Mouse (Mus musculus) hematopoietic stem cell, adult 5-6 weeks (primary cell): ENCODE measurements around the gene Med6. TPM values are rescaled to one million over a fixed set of nuclear protein-coding genes. Genes with fewer than 3 reads are reported as not detected.

Experiments used
- ATAC-seq, 2 experiments: fragments of 125-278 bp in 1 of 2; replicated peaks in 1 of 2; 2 replicates each; pipeline ENCODE4 v1.8.0; 2016 to 2017; ENCODE audit warnings: inconsistent platforms in 2 of 2, mild to moderate bottlenecking in 2 of 2, moderate number of reproducible peaks in 2 of 2, low read depth in 1 of 2, moderate TSS enrichment in 1 of 2; ENCODE audit not compliant: low FRiP score in 2 of 2, poor library complexity in 2 of 2, severe bottlenecking in 2 of 2, insufficient read depth in 1 of 2, low TSS enrichment in 1 of 2
- total RNA-seq: library from RNA; stranded (forward); fragments of 172-1452, 232-1000 nt; gene quantifications from 2 replicates; pipeline ENCODE4 v1.2.3, GENCODE M21; 2017

Gene Med6
- 67.0 and 74.7 TPM in 2 replicates for total RNA-seq

- peak; percentile 97 to 100 for ATAC-seq
These were observed at the start of gene Med6 for GRCm38 (mm10) chr12:81594902-81595671. Gene Med6 (minus strand): TSS chr12:81595008.

- ATAC-seq = no peak
These were observed 47.7 kb upstream of the Med6 start for GRCm38 (mm10) chr12:81642361-81643082.

GRCm38 (mm10) chr12:81640656-81641055 is 45.8 kb upstream of the Med6 start:
- ATAC-seq = no peak

GRCm38 (mm10) chr12:81633246-81633645 is 38.4 kb upstream of the Med6 start:
- no peak for ATAC-seq

- no peak for ATAC-seq
These were observed 37.0 kb upstream of the Med6 start for GRCm38 (mm10) chr12:81631661-81632401.

- ATAC-seq = no peak
These were observed 36.3 kb upstream of the Med6 start, which contains the start of gene Ttc9 for GRCm38 (mm10) chr12:81630915-81631660. Gene Ttc9 (plus strand): TSS chr12:81631249.

- no peak for ATAC-seq
These were observed 35.7 kb upstream of the Med6 start for GRCm38 (mm10) chr12:81630520-81630914.

GRCm38 (mm10) chr12:81628091-81628490 is 33.3 kb upstream of the Med6 start:
- ATAC-seq = no peak

- ATAC-seq = no peak
These were observed 32.6 kb upstream of the Med6 start for GRCm38 (mm10) chr12:81627426-81627825.

GRCm38 (mm10) chr12:81626226-81626861 is 31.5 kb upstream of the Med6 start:
- ATAC-seq = no peak

- no peak for ATAC-seq
These were observed 28.6 kb upstream of the Med6 start for GRCm38 (mm10) chr12:81623377-81623776.

- ATAC-seq = peak; percentile 60 to 65; a peak in 3 of 4 replicates
These were observed 24.5 kb upstream of the Med6 start for GRCm38 (mm10) chr12:81619302-81619701.

- ATAC-seq = peak; percentile 65 to 78
These were observed 22.2 kb upstream of the Med6 start for GRCm38 (mm10) chr12:81616980-81617379.

- no peak for ATAC-seq
These were observed 21.0 kb upstream of the Med6 start for GRCm38 (mm10) chr12:81615807-81616206.

GRCm38 (mm10) chr12:81609445-81609844 is 14.6 kb upstream of the Med6 start:
- no peak for ATAC-seq

GRCm38 (mm10) chr12:81604995-81605784 is 10.4 kb upstream of the Med6 start:
- no peak for ATAC-seq
